Mouse (Mus musculus) spleen, postnatal 36 days (tissue): ENCODE data around the gene Cdt1.

Source experiments
- DNase-seq, 2 experiments: peaks; one replicate each; pipeline ENCODE4 v3.0.0; 2022; ENCODE audit warnings: low spot score in 2 of 2, mixed read lengths in 1 of 2

Gene Cdt1

DNA sequence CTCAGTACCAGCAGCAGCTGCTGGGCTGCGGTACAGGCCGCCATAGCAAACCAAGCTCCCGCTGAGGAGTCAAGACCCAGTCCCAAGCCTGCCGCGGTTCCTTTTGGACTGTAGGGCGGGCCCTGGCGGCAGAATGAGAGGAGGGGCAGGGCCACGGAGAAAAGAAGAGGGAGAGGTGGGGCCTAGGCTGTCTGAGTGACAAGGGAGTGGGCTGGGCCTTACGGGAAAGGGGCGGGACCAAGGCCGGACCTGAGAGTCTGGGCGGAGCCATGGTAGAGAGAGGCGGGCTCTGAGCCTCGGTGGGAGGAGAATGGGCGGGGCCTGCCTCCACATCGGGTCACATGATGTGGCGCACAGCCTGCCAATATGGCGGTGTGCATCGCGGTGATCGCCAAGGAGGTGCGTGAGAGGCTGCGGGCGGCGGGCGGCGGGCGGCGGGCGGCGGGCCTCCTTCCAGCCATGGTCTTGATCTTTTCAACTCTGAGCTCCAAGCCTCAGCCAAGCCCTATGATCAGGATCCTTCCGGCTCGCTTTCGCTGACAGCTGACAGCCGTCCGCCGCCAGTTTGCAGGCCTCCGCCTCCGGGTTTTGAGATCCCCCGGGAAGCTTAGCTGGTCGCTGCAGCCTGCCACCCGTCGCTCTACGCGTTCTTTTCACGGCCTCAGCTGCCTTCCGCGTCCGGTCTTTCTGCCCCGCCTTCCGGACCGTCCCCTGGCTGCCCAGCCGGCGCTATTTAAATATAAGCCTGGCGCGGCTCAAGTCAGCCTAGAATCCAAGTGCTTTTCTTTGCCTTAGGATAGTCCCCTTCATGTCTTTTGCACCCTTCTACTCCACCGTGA, 43.7 kb downstream of the Cdt1 start, which contains the start of the genes Galns and Trappc2l:
Galns (minus strand) TSS at position 169 of the 839 bp plus-strand sequence.
Trappc2l (plus strand) TSS at position 346 of the 839 bp plus-strand sequence.
- peak; percentile 94 to 95 for DNase-seq

DNA sequence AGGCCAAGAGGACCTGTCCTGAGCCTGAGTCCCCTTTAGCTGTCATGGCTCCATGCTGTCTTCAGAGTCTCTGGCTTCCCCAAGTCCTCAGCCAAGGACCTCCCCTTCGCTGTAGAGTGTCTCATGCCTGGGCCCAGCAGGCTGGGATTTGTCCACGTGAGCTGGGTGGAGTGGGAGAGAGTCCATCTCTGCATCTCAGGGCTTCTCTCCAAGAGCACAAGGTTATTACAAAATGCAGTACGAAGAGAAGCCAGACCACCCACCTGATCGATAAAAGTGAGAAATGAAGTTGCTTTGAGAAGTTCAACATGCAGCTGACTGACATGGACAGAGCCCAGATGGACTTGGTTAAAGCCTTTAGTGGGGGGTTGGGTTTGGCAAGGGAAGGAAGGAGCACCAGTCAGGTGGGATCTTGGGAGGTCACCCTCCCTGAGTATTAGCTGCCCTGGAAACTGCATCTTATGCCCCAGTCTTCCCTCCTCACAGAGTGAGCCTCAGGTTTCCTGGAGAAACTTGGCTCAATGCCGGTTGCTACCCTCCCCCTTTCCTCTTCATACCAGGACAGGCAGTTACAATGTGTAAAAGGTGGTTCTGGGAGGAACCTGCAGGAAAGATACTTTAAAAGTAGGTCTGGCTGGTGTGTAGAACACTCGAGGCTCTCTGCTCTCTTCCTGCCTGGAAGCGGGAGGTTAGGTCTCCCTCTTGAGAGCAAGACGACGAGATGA, 48.5 kb downstream of the Cdt1 start:
- DNase-seq, result no peak

- DNase-seq, result peak; percentile 71 to 77
These were observed 50.2 kb downstream of the Cdt1 start for GRCm38 (mm10) chr8:122617947-122618546.

DNA sequence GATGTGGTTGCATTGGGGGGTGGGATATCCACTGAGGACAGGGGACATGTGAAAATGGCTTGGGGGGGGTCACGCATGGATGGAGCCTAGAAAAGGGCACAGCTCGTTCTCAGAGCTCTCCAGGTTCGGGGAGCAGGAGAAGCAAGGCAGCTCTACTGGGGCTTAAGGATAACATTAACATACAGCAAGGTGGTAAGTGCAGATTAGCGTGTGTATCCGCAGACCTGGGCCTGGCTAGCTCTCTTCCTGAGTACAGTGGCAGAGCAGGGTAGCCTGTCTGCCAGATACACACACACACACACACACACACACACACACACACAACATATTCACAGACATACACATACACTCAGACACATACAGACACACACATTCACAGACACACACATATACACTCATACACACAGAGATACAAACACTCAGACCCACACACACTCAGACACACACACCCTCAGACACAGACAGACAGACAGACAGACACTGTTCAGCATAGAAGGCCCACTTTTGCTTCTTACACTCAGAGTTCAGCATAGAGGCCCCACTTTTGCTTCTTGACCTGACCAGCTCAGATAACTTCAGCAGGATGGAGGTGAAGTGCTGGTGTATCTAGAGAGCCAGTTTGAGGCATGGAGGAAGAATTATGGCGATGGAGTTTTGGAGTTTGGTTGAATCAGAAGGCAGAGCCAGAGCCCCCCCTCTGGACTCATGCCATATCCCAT, 51.0 kb downstream of the Cdt1 start:
- peak; percentile 28 to 56 for DNase-seq

DNA sequence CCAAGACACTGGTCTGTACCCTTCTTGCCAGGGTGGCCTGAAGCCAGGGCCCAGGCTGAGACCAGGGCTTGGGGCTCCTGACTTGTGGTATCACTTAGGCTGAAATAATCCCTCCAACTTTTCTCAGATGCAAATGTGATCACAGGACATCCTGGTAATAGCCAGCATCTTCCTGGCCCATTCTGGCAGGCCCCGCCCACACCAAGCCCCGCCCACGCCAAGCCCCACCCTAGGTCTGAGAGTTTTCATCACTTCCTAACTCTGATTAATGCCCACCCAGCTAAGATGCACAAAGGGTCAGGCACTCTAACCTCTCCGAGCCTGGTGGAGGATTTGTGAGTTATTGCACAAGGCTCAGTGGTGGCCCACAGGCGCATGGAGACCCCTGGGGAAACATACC, 52.6 kb downstream of the Cdt1 start:
- DNase-seq, result no peak

DNA sequence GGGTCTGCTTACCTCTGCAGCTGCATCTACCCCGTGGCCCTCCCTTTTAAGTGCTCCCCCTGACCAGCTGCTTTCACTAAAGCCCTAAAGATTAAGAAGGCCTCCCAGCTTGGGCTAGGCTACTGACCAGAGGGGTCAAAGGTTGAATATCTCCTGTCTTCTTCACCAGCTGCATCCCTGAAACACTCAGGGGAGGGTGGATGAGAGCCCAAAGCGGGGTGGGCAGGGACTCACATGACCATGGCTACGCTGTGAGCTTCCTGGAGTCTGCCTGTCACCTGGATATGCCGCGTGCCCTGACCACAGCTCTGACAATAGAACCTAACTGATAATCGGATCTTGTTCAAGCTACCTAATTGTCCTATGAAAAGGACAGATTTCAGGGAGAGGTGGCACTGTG, 54.9 kb downstream of the Cdt1 start, which contains the start of gene Pabpn1l:
Pabpn1l (minus strand) TSS at position 13 of the 400 bp plus-strand sequence.
- no peak for DNase-seq
